Mouse (Mus musculus) kidney, embryonic 16.5 days (tissue): ENCODE results near the gene Pmp22. TPM values are rescaled to one million over a fixed set of nuclear protein-coding genes. Genes with fewer than 3 reads are reported as not detected.
A peak's percentile ranks its signal among the peaks of the same experiment; 100 is the strongest.

Source experiments
- ATAC-seq: fragments of 200-750 bp; cut with Nextera tagmentation; 2 replicates; pipeline ENCODE4 v1.8.0; 2017; ENCODE audit warnings: moderate TSS enrichment; ENCODE audit not compliant: low FRiP score, low TSS enrichment
- H3K27ac ChIP-seq: fragments of 300-500 bp; sonication (generic); 2 replicates; pipeline ENCODE4 v1.5.1; 2014; ENCODE audit warnings: low read length
- H3K27me3 ChIP-seq: fragments of 300-500 bp; sonication (generic); 2 replicates; pipeline ENCODE4 v1.6.1; 2014; ENCODE audit warnings: low read length, control low read depth, mixed read lengths; ENCODE audit not compliant: insufficient read depth
- H3K36me3 ChIP-seq: fragments of 300-500 bp; sonication (generic); 2 replicates; pipeline ENCODE4 v1.6.1; 2014; ENCODE audit warnings: low read length, control low read depth, mixed read lengths; ENCODE audit not compliant: insufficient read depth
- H3K4me1 ChIP-seq: fragments of 300-500 bp; sonication (generic); 2 replicates; pipeline ENCODE4 v1.6.1; 2014; ENCODE audit warnings: low read length, control low read depth, mixed read lengths; ENCODE audit not compliant: insufficient read depth
- H3K4me2 ChIP-seq: fragments of 300-500 bp; sonication (generic); replicated peaks from 2 replicates; pipeline ENCODE4 v1.6.1; 2014; ENCODE audit warnings: low read depth, low read length
- H3K4me3 ChIP-seq: fragments of 300-500 bp; sonication (generic); 2 replicates; pipeline ENCODE4 v1.5.1; 2014; ENCODE audit warnings: mild to moderate bottlenecking, low read length
- H3K9ac ChIP-seq: fragments of 300-500 bp; sonication (generic); replicated peaks from 2 replicates; pipeline ENCODE4 v1.6.1; 2014; ENCODE audit warnings: low read length
- H3K9me3 ChIP-seq: fragments of 300-500 bp; sonication (generic); 2 replicates; pipeline ENCODE4 v1.6.1; 2016; ENCODE audit warnings: low read length, control low read depth
- WGBS: fragments of 180-500 bp; shearing (Covaris S2); extraction: QIAGEN DNeasy Blood & Tissue Kit; methylation state at CpG from one replicate; pipeline ENCODE4 v1.1.7; 2014; 5-methylcytosine and 5-hydroxymethylcytosine counted together
- polyA plus RNA-seq: library from polyadenylated mRNA; unstranded; fragments of >200 nt; fragmentation: Nextera tagmentation; extraction: Ambion mirVana; gene quantifications from 2 replicates; pipeline ENCODE4 v1.2.1, GENCODE M21; 2015

Gene Pmp22
- polyA plus RNA-seq, 1 experiment from 2014 or later, result 130 TPM

- H3K27me3 ChIP-seq, result peaks cover 37% of the 10 kb centered on the region
- peak overlapping the region; percentile 89 for H3K4me2 ChIP-seq
- WGBS, result under 1% methylated on average over 57 of the region's 66 CpGs
- 0 out of 2 replicates have a peak, but pooled peaks cover 6% of the 10 kb centered on the region for H3K36me3 ChIP-seq
- no peaks in the 10 kb centered on the region for H3K9me3 ChIP-seq
- peak; percentile 70 for ATAC-seq
- H3K4me1 ChIP-seq, result peaks cover 64% of the 10 kb centered on the region
- H3K27ac ChIP-seq, result peak overlapping the region; percentile 92
- H3K4me3 ChIP-seq, result peak overlapping the region; percentile 66
- H3K9ac ChIP-seq, result peak overlapping the region; percentile 79
Measured at GRCm38 (mm10) chr11:63132501-63133435, 4.0 kb downstream of the Pmp22 start.

DNA sequence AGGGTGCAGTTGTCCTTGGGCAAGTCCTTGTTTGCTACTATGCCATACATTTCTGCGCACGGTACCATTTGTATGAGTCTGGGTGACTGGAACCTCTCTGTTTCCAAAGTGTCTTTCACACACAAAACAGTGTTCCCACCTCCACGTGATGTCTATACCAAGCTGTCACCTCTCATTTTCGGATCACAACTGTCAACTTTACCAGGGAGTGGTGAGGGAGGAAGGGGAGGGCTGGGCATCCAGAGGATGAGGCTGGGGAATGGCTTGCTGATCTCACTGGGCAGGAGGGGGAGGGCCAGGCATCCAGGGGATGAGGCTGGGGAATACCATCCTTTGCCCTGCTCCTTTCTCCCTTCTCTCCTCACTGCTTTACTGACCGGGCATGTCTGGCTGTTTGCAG is 5.2 kb downstream of the Pmp22 start:
- Histone ChIP-seq H3K4me3 (no peak overlapping the region), H3K4me1 (peaks cover 61% of the 10 kb centered on the region), H3K36me3 (0 out of 2 replicates have a peak, but pooled peaks cover 6% of the 10 kb centered on the region), H3K4me2 (peak overlapping the region; percentile 89), H3K27me3 (peaks cover 34% of the 10 kb centered on the region), H3K9me3 (no peaks in the 10 kb centered on the region), H3K9ac (no peak overlapping the region), H3K27ac (no peak overlapping the region)
- 94% methylated on average over 5 of the region's 5 CpGs for WGBS
- no peak for ATAC-seq

GRCm38 (mm10) chr11:63134742-63135482 is 6.1 kb downstream of the Pmp22 start:
- no peak overlapping the region for H3K9ac ChIP-seq
- H3K4me2 ChIP-seq, result no peak overlapping the region
- H3K9me3 ChIP-seq, result no peaks in the 10 kb centered on the region
- H3K4me1 ChIP-seq, result peaks cover 52% of the 10 kb centered on the region
- peaks cover 30% of the 10 kb centered on the region for H3K27me3 ChIP-seq
- peaks cover 10% of the 10 kb centered on the region; the same call in 1 of the 2 replicates for H3K36me3 ChIP-seq
- 70% methylated on average over 15 of the region's 15 CpGs for WGBS
- no peak overlapping the region for H3K4me3 ChIP-seq
- ATAC-seq, result no peak
- H3K27ac ChIP-seq, result peak overlapping the region; percentile 56

GRCm38 (mm10) chr11:63135622-63136021 is 6.8 kb downstream of the Pmp22 start:
- Histone ChIP-seq H3K9ac (peak overlapping the region; percentile 49), H3K27ac (peak overlapping the region; percentile 79), H3K27me3 (peaks cover 26% of the 10 kb centered on the region), H3K4me3 (no peak overlapping the region), H3K4me2 (0 out of 2 replicates have a peak overlapping the region, but pooled peaks have one; percentile 2), H3K36me3 (peaks cover 10% of the 10 kb centered on the region; the same call in 1 of the 2 replicates), H3K9me3 (no peaks in the 10 kb centered on the region), H3K4me1 (peaks cover 45% of the 10 kb centered on the region)
- ATAC-seq, result peak; percentile 73
- 7% methylated on average over 8 of the region's 8 CpGs for WGBS

- peak overlapping the region; percentile 49 for H3K9ac ChIP-seq
- 71% methylated on average over 6 of the region's 6 CpGs for WGBS
- no peak for ATAC-seq
- peaks cover 10% of the 10 kb centered on the region; the same call in 1 of the 2 replicates for H3K36me3 ChIP-seq
- peaks cover 39% of the 10 kb centered on the region for H3K4me1 ChIP-seq
- no peaks in the 10 kb centered on the region for H3K9me3 ChIP-seq
- peak overlapping the region; percentile 79; the same call in 1 of the 2 replicates for H3K27ac ChIP-seq
- 0 out of 2 replicates have a peak overlapping the region, but pooled peaks have one; percentile 2 for H3K4me2 ChIP-seq
- peaks cover 20% of the 10 kb centered on the region for H3K27me3 ChIP-seq
- no peak overlapping the region for H3K4me3 ChIP-seq
Measured at GRCm38 (mm10) chr11:63136205-63136604, 7.4 kb downstream of the Pmp22 start.

DNA sequence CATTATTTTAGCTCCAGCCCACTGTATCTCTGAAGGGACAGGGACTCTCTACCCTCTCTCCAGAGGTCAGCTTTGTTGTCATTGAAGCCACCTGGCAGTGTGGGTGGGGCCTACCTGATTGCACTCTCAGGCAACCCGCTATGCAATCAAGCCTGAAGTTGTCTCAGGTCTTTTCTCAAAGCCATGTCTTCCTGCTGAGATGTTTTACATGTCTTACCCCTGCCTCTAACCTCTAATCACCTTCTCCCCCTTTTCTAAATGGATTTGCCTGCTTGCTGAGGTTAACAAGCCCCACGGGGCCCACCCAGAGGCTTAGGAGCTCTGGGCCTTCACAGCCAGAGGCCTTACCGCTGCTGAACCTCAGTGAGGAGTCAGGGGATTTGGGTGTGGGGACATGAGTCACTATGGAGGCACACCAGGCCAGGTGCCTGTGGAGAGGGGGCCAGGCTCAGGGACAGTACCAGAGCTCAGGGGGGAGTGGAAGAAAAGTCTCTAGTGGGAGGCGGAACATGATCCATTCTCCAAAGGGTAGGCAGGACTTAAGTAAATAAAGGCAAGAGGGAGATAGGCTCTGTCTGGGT is 8.1 kb downstream of the Pmp22 start:
- peak overlapping the region; percentile 7; the same call in 1 of the 2 replicates for H3K9ac ChIP-seq
- H3K9me3 ChIP-seq, result no peaks in the 10 kb centered on the region
- H3K4me1 ChIP-seq, result peaks cover 34% of the 10 kb centered on the region
- H3K4me3 ChIP-seq, result no peak overlapping the region
- 71% methylated on average over 4 of the region's 4 CpGs for WGBS
- H3K4me2 ChIP-seq, result no peak overlapping the region
- peaks cover 11% of the 10 kb centered on the region; the same call in 1 of the 2 replicates for H3K36me3 ChIP-seq
- H3K27me3 ChIP-seq, result peaks cover 13% of the 10 kb centered on the region
- H3K27ac ChIP-seq, result no peak overlapping the region
- no peak for ATAC-seq

DNA sequence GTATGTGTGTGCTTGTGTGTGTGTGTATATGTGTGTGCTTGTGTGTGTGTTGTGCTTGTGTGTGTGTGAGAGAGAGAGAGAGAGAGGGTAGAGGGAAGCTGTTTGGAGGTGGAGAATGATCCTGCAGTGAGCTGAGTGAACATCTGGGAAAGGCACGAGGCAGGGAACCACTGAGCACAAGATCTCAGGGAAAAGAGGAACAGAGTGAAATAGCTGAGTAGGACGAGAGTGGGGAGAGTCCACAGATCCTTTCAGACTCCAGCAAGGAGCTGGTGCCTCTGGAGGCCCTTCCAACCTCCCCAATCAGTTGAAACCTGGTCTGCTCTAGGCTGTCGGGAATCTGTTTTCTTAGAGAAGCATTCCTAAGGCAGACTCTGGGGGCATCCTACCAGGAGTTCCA is 10.0 kb downstream of the Pmp22 start:
- peaks cover 11% of the 10 kb centered on the region; the same call in 1 of the 2 replicates for H3K36me3 ChIP-seq
- no peaks in the 10 kb centered on the region for H3K9me3 ChIP-seq
- ATAC-seq, result no peak
- peaks cover 4% of the 10 kb centered on the region; the same call in 1 of the 2 replicates for H3K27me3 ChIP-seq
- H3K9ac ChIP-seq, result no peak overlapping the region
- H3K4me1 ChIP-seq, result peaks cover 24% of the 10 kb centered on the region
- WGBS, result 51% methylated on average over 3 of the region's 3 CpGs
- no peak overlapping the region for H3K27ac ChIP-seq
- H3K4me3 ChIP-seq, result no peak overlapping the region
- no peak overlapping the region for H3K4me2 ChIP-seq

GRCm38 (mm10) chr11:63142311-63142710 is 13.5 kb downstream of the Pmp22 start:
- Histone ChIP-seq H3K36me3 (peaks cover 6% of the 10 kb centered on the region; the same call in 1 of the 2 replicates), H3K4me3 (no peak overlapping the region), H3K9ac (no peak overlapping the region), H3K4me2 (no peak overlapping the region), H3K27ac (no peak overlapping the region), H3K9me3 (no peaks in the 10 kb centered on the region), H3K27me3 (no peaks in the 10 kb centered on the region), H3K4me1 (peaks cover 2% of the 10 kb centered on the region; the same call in 1 of the 2 replicates)
- ATAC-seq, result no peak
- 87% methylated on average over 5 of the region's 5 CpGs for WGBS

DNA sequence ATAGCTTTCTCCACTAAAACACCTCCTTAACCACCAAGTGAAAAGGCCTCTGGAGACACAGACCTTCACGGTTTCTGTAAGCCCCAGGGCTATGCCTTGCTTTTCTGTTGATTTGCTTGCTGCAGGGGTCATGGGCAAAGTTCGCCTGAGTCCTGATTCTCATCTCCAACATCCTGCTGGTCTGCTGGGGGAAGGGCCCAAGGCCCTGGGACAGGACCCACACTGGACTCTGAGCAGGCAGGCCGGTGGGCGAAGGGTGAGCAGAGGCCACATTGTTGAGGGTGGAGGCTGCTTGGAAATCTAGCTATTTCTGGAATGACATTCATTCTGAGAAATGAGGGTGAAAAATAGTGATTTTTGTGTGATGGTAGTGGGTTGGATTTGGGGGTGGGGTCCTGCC is 14.0 kb downstream of the Pmp22 start:
- Histone ChIP-seq H3K27me3 (no peaks in the 10 kb centered on the region), H3K36me3 (peaks cover 6% of the 10 kb centered on the region; the same call in 1 of the 2 replicates), H3K4me3 (no peak overlapping the region), H3K27ac (no peak overlapping the region), H3K9ac (no peak overlapping the region), H3K4me1 (peaks cover 2% of the 10 kb centered on the region; the same call in 1 of the 2 replicates), H3K4me2 (no peak overlapping the region), H3K9me3 (no peaks in the 10 kb centered on the region)
- ATAC-seq, result no peak
- 82% methylated on average over 4 of the region's 4 CpGs for WGBS
